Mouse (Mus musculus) v-Abl transformed pro-B cells (cell line): ENCODE data around the gene Disp1.

Experiments
- in situ Hi-C, 2 experiments: fragments of 400-800 bp; cut with MboI; formaldehyde crosslinking; loops; one replicate each; pipeline ENCODE4 v1.15.1; 2025; ENCODE audit not compliant: unreplicated experiment in 2 of 2

Disp1 gene

GRCm38 (mm10) chr1:183141329-183141728 lies 80.0 kb downstream of the Disp1 start:
- in situ Hi-C loops, result no loop called here

GRCm38 (mm10) chr1:183140511-183141268 lies 80.6 kb downstream of the Disp1 start:
- in situ Hi-C loops, result no loop called here

GRCm38 (mm10) chr1:183138088-183138487 lies 83.2 kb downstream of the Disp1 start:
- in situ Hi-C loops, result no loop called here

GRCm38 (mm10) chr1:183134427-183134826 lies 86.9 kb downstream of the Disp1 start:
- in situ Hi-C loops, result no loop called here

GRCm38 (mm10) chr1:183133440-183133839 lies 87.9 kb downstream of the Disp1 start:
- in situ Hi-C loops, result no loop called here

- in situ Hi-C loops, result no loop called here
These were observed 94.1 kb downstream of the Disp1 start for GRCm38 (mm10) chr1:183127246-183127645.

GRCm38 (mm10) chr1:183123725-183124124 lies 97.6 kb downstream of the Disp1 start:
- in situ Hi-C loops, result no loop called here

GRCm38 (mm10) chr1:183120341-183120923 lies 100.9 kb downstream of the Disp1 start:
- in situ Hi-C loops, result no loop called here

GRCm38 (mm10) chr1:183117827-183118825 lies 103.2 kb downstream of the Disp1 start:
- in situ Hi-C loops, result no loop called here

GRCm38 (mm10) chr1:183116946-183117826 lies 104.1 kb downstream of the Disp1 start:
- in situ Hi-C loops, result no loop called here

GRCm38 (mm10) chr1:183116441-183116840 lies 104.9 kb downstream of the Disp1 start:
- in situ Hi-C loops, result no loop called here

GRCm38 (mm10) chr1:183115076-183115475 lies 106.2 kb downstream of the Disp1 start:
- in situ Hi-C loops, result no loop called here

- in situ Hi-C loops, result no loop called here
These were observed 106.8 kb downstream of the Disp1 start for GRCm38 (mm10) chr1:183114554-183114953.

GRCm38 (mm10) chr1:183113546-183113945 lies 107.8 kb downstream of the Disp1 start:
- in situ Hi-C loops, result no loop called here

GRCm38 (mm10) chr1:183107476-183107875 lies 113.8 kb downstream of the Disp1 start:
- in situ Hi-C loops, result no loop called here

- in situ Hi-C loops, result no loop called here
These were observed 116.6 kb downstream of the Disp1 start for GRCm38 (mm10) chr1:183104696-183105095.

- in situ Hi-C loops, result no loop called here
These were observed 118.5 kb downstream of the Disp1 start for GRCm38 (mm10) chr1:183102775-183103174.

- in situ Hi-C loops, result no loop called here
These were observed 119.2 kb downstream of the Disp1 start for GRCm38 (mm10) chr1:183102153-183102552.

- in situ Hi-C loops, result no loop called here
These were observed 120.0 kb downstream of the Disp1 start for GRCm38 (mm10) chr1:183101371-183101770.

GRCm38 (mm10) chr1:183100245-183100644 lies 121.1 kb downstream of the Disp1 start:
- in situ Hi-C loops, result no loop called here
